Mouse (Mus musculus): Measurements from ENCODE around the gene Acd. TPM values are rescaled to one million over a fixed set of nuclear protein-coding genes. Genes with fewer than 3 reads are reported as not detected.

Acd gene
- polyA plus RNA-seq, 1 experiment: 56.3 TPM

- peak; percentile 83 to 90 for DNase-seq
- no peak for TF ChIP-seq CTCF (IDR thresholded peaks at IDR 0.05; ENCODE audit: borderline replicate concordance, insufficient read depth, low read depth, low read length)
- TF ChIP-seq POLR2A (IDR thresholded peaks at IDR 0.05; ENCODE audit: borderline replicate concordance, insufficient read depth, low read length): no peak
- peak within 1 kb of the TSS; percentile 57 for H3K4me3 ChIP-seq (replicated peaks; ENCODE audit: insufficient read depth, low read depth, low read length)
- H3K4me1 ChIP-seq (ENCODE audit: control insufficient read depth, insufficient read depth, low read length): peaks cover 37% of the 10 kb centered on the region
- 0 out of 2 replicates have a peak within 1 kb of the TSS, but pooled peaks have one; percentile 17 for H3K27ac ChIP-seq (ENCODE audit: insufficient read depth, low read length)
- WGBS: 2% methylated on average over 55 of the region's 55 CpGs
- no peaks in the 10 kb centered on the region for H3K27me3 ChIP-seq (ENCODE audit: control insufficient read depth, insufficient read depth, low read length)
These were observed 6.8 kb upstream of the Acd start, which contains the start of the genes 4933405L10Rik and Enkd1 for GRCm38 (mm10) chr8:105707498-105708403. Gene 4933405L10Rik (plus strand): TSS chr8:105707655. Gene Enkd1 (minus strand): TSS chr8:105708210.

DNA sequence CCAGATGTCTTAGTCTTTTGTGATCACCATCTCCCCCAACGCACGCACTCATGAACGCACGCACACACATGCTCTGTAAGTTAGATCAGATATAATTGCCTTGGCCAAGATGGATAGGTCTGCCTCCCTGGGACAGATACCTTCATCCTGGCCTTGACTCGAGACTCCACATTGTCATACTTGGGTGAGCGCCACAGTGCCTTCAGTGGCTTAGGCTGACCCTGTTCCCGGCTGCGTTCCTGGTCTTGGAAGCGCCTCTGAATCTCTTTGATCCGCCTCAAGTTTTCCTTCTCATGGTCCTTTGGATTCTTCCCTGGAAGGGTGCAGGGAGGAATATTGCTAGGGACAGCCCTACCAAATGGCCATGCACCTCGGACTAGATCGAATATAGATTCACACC is 5.5 kb upstream of the Acd start:
- Histone ChIP-seq H3K27ac (ENCODE audit: insufficient read depth, low read length) (no peak overlapping the region), H3K4me1 (ENCODE audit: control insufficient read depth, insufficient read depth, low read length) (peaks cover 40% of the 10 kb centered on the region), H3K4me3 (replicated peaks; ENCODE audit: insufficient read depth, low read depth, low read length) (no peak overlapping the region), H3K27me3 (ENCODE audit: control insufficient read depth, insufficient read depth, low read length) (no peaks in the 10 kb centered on the region)
- WGBS: 28% methylated on average over 12 of the region's 12 CpGs
- peak; percentile 44 to 47 for DNase-seq
- TF ChIP-seq CTCF (IDR thresholded peaks at IDR 0.05; ENCODE audit: borderline replicate concordance, insufficient read depth, low read depth, low read length) (no peak), POLR2A (IDR thresholded peaks at IDR 0.05; ENCODE audit: borderline replicate concordance, insufficient read depth, low read length) (no peak)

DNA sequence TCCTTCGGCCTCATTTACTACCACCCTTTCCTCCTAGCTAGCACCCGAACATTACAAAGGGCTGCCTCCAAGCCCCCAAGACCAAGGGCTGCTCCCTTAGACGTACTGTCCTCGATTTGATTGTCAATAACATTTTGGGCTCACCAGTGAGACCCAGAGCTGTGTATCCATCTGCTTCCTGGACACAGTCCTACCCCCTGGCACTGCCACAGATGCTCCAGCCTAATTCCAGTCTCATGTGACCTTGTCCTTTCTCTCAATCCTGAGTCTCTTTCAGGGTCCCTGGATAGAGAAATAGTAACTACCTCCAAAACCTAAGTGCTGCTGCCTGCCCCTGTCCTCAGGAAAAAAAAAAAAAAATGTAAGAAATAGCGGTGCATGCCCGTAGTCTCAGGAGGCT is 4.1 kb upstream of the Acd start:
- WGBS: 9% methylated on average over 6 of the region's 6 CpGs
- H3K27me3 ChIP-seq (ENCODE audit: control insufficient read depth, insufficient read depth, low read length): no peaks in the 10 kb centered on the region
- TF ChIP-seq POLR2A (IDR thresholded peaks at IDR 0.05; ENCODE audit: borderline replicate concordance, insufficient read depth, low read length) (peak; percentile 39; the same call in 1 of the 2 replicates), CTCF (IDR thresholded peaks at IDR 0.05; ENCODE audit: borderline replicate concordance, insufficient read depth, low read depth, low read length) (no peak)
- peak overlapping the region; percentile 27 for H3K4me3 ChIP-seq (replicated peaks; ENCODE audit: insufficient read depth, low read depth, low read length)
- H3K27ac ChIP-seq (ENCODE audit: insufficient read depth, low read length): peak overlapping the region; percentile 98
- peaks cover 40% of the 10 kb centered on the region for H3K4me1 ChIP-seq (ENCODE audit: control insufficient read depth, insufficient read depth, low read length)
- DNase-seq: peak; percentile 88 to 92

DNA sequence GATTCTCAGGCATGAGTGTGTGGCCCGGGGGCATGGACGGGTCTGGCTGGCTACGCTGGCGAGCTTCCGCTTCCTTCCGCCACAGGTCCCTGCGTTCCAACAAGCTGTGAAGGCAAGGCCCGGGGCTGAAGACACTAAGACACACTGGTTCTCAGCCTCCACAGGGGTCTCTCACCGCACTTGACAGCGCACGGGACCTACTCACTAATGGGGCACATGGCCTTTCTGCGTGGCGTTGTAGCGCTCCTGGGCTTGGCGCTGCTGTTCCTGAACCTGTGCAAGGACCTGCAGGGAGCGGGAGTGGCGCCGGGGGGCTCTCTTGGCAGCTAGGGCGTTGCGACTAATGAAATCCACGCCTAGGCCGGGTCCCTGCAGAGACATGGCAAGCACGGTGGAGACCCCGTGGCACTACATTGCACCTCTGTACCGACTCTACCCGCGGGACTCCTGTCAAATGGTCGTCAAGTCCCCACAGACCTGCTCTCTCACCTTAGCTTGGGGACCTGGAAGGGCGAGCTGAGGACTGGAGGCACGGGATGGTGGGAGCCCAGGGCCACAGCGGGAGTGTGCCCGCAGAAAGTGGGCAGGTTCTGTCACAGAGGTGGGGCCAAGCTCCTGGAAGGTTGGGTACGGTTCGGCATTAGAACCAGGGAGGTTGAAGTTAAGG is 3.4 kb upstream of the Acd start:
- DNase-seq: peak; percentile 57 to 69
- TF ChIP-seq POLR2A (IDR thresholded peaks at IDR 0.05; ENCODE audit: borderline replicate concordance, insufficient read depth, low read length): no peak
- 21% methylated on average over 34 of the region's 34 CpGs for WGBS
- Histone ChIP-seq H3K27ac (ENCODE audit: insufficient read depth, low read length) (peak overlapping the region; percentile 98), H3K4me1 (ENCODE audit: control insufficient read depth, insufficient read depth, low read length) (peaks cover 46% of the 10 kb centered on the region), H3K4me3 (replicated peaks; ENCODE audit: insufficient read depth, low read depth, low read length) (peak overlapping the region; percentile 23), H3K27me3 (ENCODE audit: control insufficient read depth, insufficient read depth, low read length) (no peaks in the 10 kb centered on the region)

DNA sequence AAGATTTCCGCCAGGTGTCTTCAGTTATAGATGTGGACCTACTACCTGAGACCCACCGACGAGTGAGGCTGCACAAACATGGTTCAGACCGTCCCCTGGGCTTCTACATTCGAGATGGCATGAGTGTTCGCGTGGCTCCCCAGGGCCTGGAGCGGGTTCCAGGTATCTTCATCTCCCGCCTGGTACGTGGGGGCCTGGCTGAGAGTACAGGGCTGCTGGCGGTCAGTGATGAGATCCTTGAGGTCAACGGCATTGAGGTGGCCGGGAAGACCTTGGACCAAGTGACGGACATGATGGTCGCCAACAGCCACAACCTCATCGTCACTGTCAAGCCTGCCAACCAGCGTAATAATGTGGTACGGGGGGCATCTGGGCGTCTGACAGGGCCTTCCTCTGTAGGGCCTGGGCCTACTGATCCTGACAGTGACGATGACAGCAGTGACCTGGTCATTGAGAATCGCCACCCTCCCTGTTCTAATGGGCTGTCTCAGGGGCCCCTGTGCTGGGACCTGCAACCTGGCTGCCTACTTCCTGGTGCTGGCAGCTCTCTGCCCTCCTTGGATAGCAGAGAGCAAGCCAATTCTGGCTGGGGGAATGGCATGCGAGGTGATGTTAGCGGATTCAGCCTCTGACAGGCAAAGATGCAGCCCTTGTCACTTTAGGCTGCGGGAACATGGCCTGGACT is 2.0 kb upstream of the Acd start:
- TF ChIP-seq CTCF (IDR thresholded peaks at IDR 0.05; ENCODE audit: borderline replicate concordance, insufficient read depth, low read depth, low read length) (no peak), POLR2A (IDR thresholded peaks at IDR 0.05; ENCODE audit: borderline replicate concordance, insufficient read depth, low read length) (no peak)
- DNase-seq: peak; percentile 63
- no peaks in the 10 kb centered on the region for H3K27me3 ChIP-seq (ENCODE audit: control insufficient read depth, insufficient read depth, low read length)
- peak overlapping the region; percentile 98 for H3K27ac ChIP-seq (ENCODE audit: insufficient read depth, low read length)
- 39% methylated on average over 24 of the region's 24 CpGs for WGBS
- peak overlapping the region; percentile 99 for H3K4me3 ChIP-seq (replicated peaks; ENCODE audit: insufficient read depth, low read depth, low read length)
- peaks cover 43% of the 10 kb centered on the region for H3K4me1 ChIP-seq (ENCODE audit: control insufficient read depth, insufficient read depth, low read length)

GRCm38 (mm10) chr8:105702001-105702401 is 1.1 kb upstream of the Acd start:
- H3K27ac ChIP-seq (ENCODE audit: insufficient read depth, low read length): peak overlapping the region; percentile 98
- no peaks in the 10 kb centered on the region for H3K27me3 ChIP-seq (ENCODE audit: control insufficient read depth, insufficient read depth, low read length)
- TF ChIP-seq POLR2A (IDR thresholded peaks at IDR 0.05; ENCODE audit: borderline replicate concordance, insufficient read depth, low read length) (no peak), CTCF (IDR thresholded peaks at IDR 0.05; ENCODE audit: borderline replicate concordance, insufficient read depth, low read depth, low read length) (no peak)
- DNase-seq: peak; percentile 56 to 62
- 15% methylated on average over 18 of the region's 18 CpGs for WGBS
- peak overlapping the region; percentile 99 for H3K4me3 ChIP-seq (replicated peaks; ENCODE audit: insufficient read depth, low read depth, low read length)
- H3K4me1 ChIP-seq (ENCODE audit: control insufficient read depth, insufficient read depth, low read length): peaks cover 46% of the 10 kb centered on the region

DNA sequence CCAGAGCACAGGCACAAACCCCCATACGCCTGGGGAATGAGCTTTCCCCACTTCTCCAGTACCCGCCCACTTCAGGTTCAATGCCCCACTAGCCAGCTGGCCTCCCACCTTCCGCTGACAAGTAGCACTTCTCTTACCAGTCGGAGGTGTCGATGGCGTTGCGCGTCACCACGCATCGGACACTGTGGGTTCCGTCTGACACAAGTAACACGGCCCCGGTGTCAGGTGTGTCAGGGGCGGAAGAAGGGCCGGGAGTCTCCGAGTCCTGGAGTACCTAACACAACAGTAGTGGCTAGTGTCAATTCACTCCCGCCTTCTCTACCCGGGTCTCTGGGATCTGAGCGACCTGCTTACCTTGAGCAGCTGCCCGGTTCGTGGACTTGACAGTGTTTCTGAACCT is 336 bp downstream of the Acd start:
- Histone ChIP-seq H3K4me1 (ENCODE audit: control insufficient read depth, insufficient read depth, low read length) (peaks cover 46% of the 10 kb centered on the region), H3K4me3 (replicated peaks; ENCODE audit: insufficient read depth, low read depth, low read length) (peak overlapping the region; percentile 84), H3K27me3 (ENCODE audit: control insufficient read depth, insufficient read depth, low read length) (no peaks in the 10 kb centered on the region), H3K27ac (ENCODE audit: insufficient read depth, low read length) (peak overlapping the region; percentile 27; the same call in 1 of the 2 replicates)
- DNase-seq: peak in 1 of 2 experiments; percentile 72
- WGBS: under 1% methylated on average over 21 of the region's 21 CpGs
- TF ChIP-seq CTCF (IDR thresholded peaks at IDR 0.05; ENCODE audit: borderline replicate concordance, insufficient read depth, low read depth, low read length) (no peak), POLR2A (IDR thresholded peaks at IDR 0.05; ENCODE audit: borderline replicate concordance, insufficient read depth, low read length) (no peak)

All from cerebellum, adult 2 months (tissue).